Mouse (Mus musculus) midbrain, postnatal 0 days (tissue): ENCODE measurements around the gene Rsbn1. TPM values are rescaled to one million over a fixed set of nuclear protein-coding genes. Genes with fewer than 3 reads are reported as not detected.

ENCODE experiments used
- ATAC-seq: fragments of 200-750 bp; cut with Nextera tagmentation; 2 replicates; pipeline ENCODE4 v1.8.0; 2017; ENCODE audit warnings: moderate number of reproducible peaks, mild to moderate bottlenecking, moderate TSS enrichment, moderate library complexity; ENCODE audit not compliant: low FRiP score
- DNase-seq: peaks from one replicate; pipeline ENCODE4 v3.0.0-alpha.2; 2015; ENCODE audit warnings: low spot score
- H3K27ac ChIP-seq: fragments of 300-500 bp; sonication (generic); 2 replicates; pipeline ENCODE4 v1.5.1; 2014; ENCODE audit warnings: low read depth, mild to moderate bottlenecking, low read length, mixed read lengths
- H3K27me3 ChIP-seq: fragments of 300-500 bp; sonication (generic); 2 replicates; pipeline ENCODE4 v1.6.1; 2014; ENCODE audit warnings: low read length, control low read depth, mixed read lengths; ENCODE audit not compliant: insufficient read depth
- H3K36me3 ChIP-seq: fragments of 300-500 bp; sonication (generic); 2 replicates; pipeline ENCODE4 v1.6.1; 2014; ENCODE audit warnings: low read length, control low read depth, mixed read lengths; ENCODE audit not compliant: insufficient read depth
- H3K4me1 ChIP-seq: fragments of 300-500 bp; sonication (generic); 2 replicates; pipeline ENCODE4 v1.6.1; 2014; ENCODE audit warnings: mild to moderate bottlenecking, control low read depth, antibody characterized with exemption, low read length, mixed read lengths; ENCODE audit not compliant: insufficient read depth
- H3K4me2 ChIP-seq: fragments of 300-500 bp; sonication (generic); 2 replicates; pipeline ENCODE4 v1.6.1; 2014; ENCODE audit warnings: low read depth, mild to moderate bottlenecking, low read length, mixed read lengths; ENCODE audit not compliant: poor library complexity, severe bottlenecking
- H3K4me3 ChIP-seq: fragments of 300-500 bp; sonication (generic); 2 replicates; pipeline ENCODE4 v1.5.1; 2014; ENCODE audit warnings: low read depth, mild to moderate bottlenecking, low read length, moderate library complexity
- H3K9ac ChIP-seq: fragments of 300-500 bp; sonication (generic); replicated peaks from 2 replicates; pipeline ENCODE4 v1.6.1; 2014; ENCODE audit warnings: mild to moderate bottlenecking, low read length, moderate library complexity, mixed read lengths; ENCODE audit not compliant: poor library complexity, severe bottlenecking
- H3K9me3 ChIP-seq: fragments of 300-500 bp; sonication (generic); 2 replicates; pipeline ENCODE4 v1.6.1; 2016; ENCODE audit warnings: low read length, control low read depth
- CTCF ChIP-seq: IDR thresholded peaks from 2 replicates; pipeline ENCODE4 v1.5.1; 2016; ENCODE audit warnings: antibody characterized with exemption, mild to moderate bottlenecking
- WGBS: fragments of 180-500 bp; shearing (Covaris S2); extraction: QIAGEN DNeasy Blood & Tissue Kit; methylation state at CpG from one replicate; pipeline ENCODE4 v1.1.7; 2014; 5-methylcytosine and 5-hydroxymethylcytosine counted together
- polyA plus RNA-seq: library from polyadenylated mRNA; unstranded; fragments of >200 nt; fragmentation: Nextera tagmentation; extraction: Ambion mirVana; gene quantifications from 2 replicates; pipeline ENCODE4 v1.2.1, GENCODE M21; 2015
- total RNA-seq: library from RNA; depleted of rRNA; stranded (reverse); fragments of >200 nt; gene quantifications from 2 replicates; pipeline ENCODE4 v1.2.3, GENCODE M21; 2014

The Rsbn1 gene
- total and polyA plus RNA-seq, 2 experiments from 2014 or later: 21.7 to 38.4 TPM

- Histone ChIP-seq H3K27ac (peak overlapping the region; percentile 89; the same call in 1 of the 2 replicates), H3K4me3 (peak overlapping the region; percentile 87), H3K4me1 (no peaks in the 10 kb centered on the region; the same call in 1 of the 2 replicates), H3K9me3 (no peaks in the 10 kb centered on the region), H3K36me3 (no peaks in the 10 kb centered on the region), H3K27me3 (no peaks in the 10 kb centered on the region), H3K9ac (peak overlapping the region; percentile 50), H3K4me2 (peak overlapping the region; percentile 59)
- peak; percentile 32 for TF ChIP-seq CTCF
- WGBS: 4% methylated on average over 11 of the region's 11 CpGs
- peak; percentile 9; the same call in 1 of the 2 replicates for ATAC-seq
- DNase-seq: peak; percentile 33
These were observed 414 bp upstream of the Rsbn1 start for GRCm38 (mm10) chr3:103913451-103913961.

- Histone ChIP-seq H3K4me3 (peak overlapping the region; percentile 87), H3K4me1 (no peaks in the 10 kb centered on the region; the same call in 1 of the 2 replicates), H3K36me3 (no peaks in the 10 kb centered on the region), H3K27ac (peak overlapping the region; percentile 89), H3K9me3 (no peaks in the 10 kb centered on the region), H3K4me2 (peak overlapping the region; percentile 80), H3K9ac (peak overlapping the region; percentile 84), H3K27me3 (no peaks in the 10 kb centered on the region)
- TF ChIP-seq CTCF: no peak
- WGBS: under 1% methylated on average over 59 of the region's 60 CpGs
- ATAC-seq (peak; percentile 62), DNase-seq (peak; percentile 46)
These were observed 1.0 kb downstream of the Rsbn1 start for GRCm38 (mm10) chr3:103914732-103915508.

GRCm38 (mm10) chr3:103915509-103915896 lies 1.6 kb downstream of the Rsbn1 start:
- TF ChIP-seq CTCF: no peak
- Histone ChIP-seq H3K27ac (peak overlapping the region; percentile 89; the same call in 1 of the 2 replicates), H3K4me3 (peak overlapping the region; percentile 87), H3K9ac (peak overlapping the region; percentile 84), H3K27me3 (no peaks in the 10 kb centered on the region), H3K36me3 (no peaks in the 10 kb centered on the region), H3K4me2 (peak overlapping the region; percentile 80), H3K9me3 (no peaks in the 10 kb centered on the region), H3K4me1 (no peaks in the 10 kb centered on the region; the same call in 1 of the 2 replicates)
- DNase-seq (no peak), ATAC-seq (no peak)
- 6% methylated on average over 7 of the region's 7 CpGs for WGBS

- Histone ChIP-seq H3K9me3 (no peaks in the 10 kb centered on the region), H3K27me3 (no peaks in the 10 kb centered on the region), H3K9ac (peak overlapping the region; percentile 51; the same call in 1 of the 2 replicates), H3K27ac (no peak overlapping the region), H3K36me3 (no peaks in the 10 kb centered on the region), H3K4me2 (peak overlapping the region; percentile 80), H3K4me3 (peak overlapping the region; percentile 87), H3K4me1 (no peaks in the 10 kb centered on the region; the same call in 1 of the 2 replicates)
- TF ChIP-seq CTCF: no peak
- DNase-seq: no peak
- ATAC-seq: no peak
- WGBS: 33% methylated on average over 5 of the region's 5 CpGs
These were observed 2.4 kb downstream of the Rsbn1 start for GRCm38 (mm10) chr3:103916205-103916838.

- H3K27me3 ChIP-seq: no peaks in the 10 kb centered on the region
- WGBS: 58% methylated on average over 3 of the region's 3 CpGs
- peak overlapping the region; percentile 80 for H3K4me2 ChIP-seq
- DNase-seq: no peak
- no peaks in the 10 kb centered on the region; the same call in 1 of the 2 replicates for H3K4me1 ChIP-seq
- peak overlapping the region; percentile 87 for H3K4me3 ChIP-seq
- no peaks in the 10 kb centered on the region for H3K9me3 ChIP-seq
- H3K27ac ChIP-seq: no peak overlapping the region
- H3K9ac ChIP-seq: no peak overlapping the region; the same call in 1 of the 2 replicates
- no peak for ATAC-seq
- H3K36me3 ChIP-seq: no peaks in the 10 kb centered on the region
- TF ChIP-seq CTCF: no peak
These were observed 2.9 kb downstream of the Rsbn1 start for GRCm38 (mm10) chr3:103916839-103917237.
